Mouse (Mus musculus) hindbrain, embryonic 11.5 days (tissue): Measurements from ENCODE around the gene Sulf2. TPM values are rescaled to one million over a fixed set of nuclear protein-coding genes. Genes with fewer than 3 reads are reported as not detected.
A peak's percentile ranks its signal among the peaks of the same experiment; 100 is the strongest.

Experiments
- ATAC-seq: fragments of 200-750 bp; cut with Nextera tagmentation; 2 replicates; pipeline ENCODE4 v1.8.0; 2017; ENCODE audit warnings: mild to moderate bottlenecking, moderate TSS enrichment, moderate library complexity; ENCODE audit not compliant: low FRiP score
- DNase-seq: peaks from one replicate; pipeline ENCODE4 v3.0.0-alpha.2; 2015; ENCODE audit warnings: low spot score
- H3K27ac ChIP-seq: fragments of 300-500 bp; sonication (generic); 2 replicates; pipeline ENCODE4 v1.5.1; 2014; ENCODE audit warnings: mild to moderate bottlenecking, low read depth, low read length
- H3K27me3 ChIP-seq: fragments of 300-500 bp; sonication (generic); 2 replicates; pipeline ENCODE4 v1.6.1; 2014; ENCODE audit warnings: mild to moderate bottlenecking, low read length, moderate library complexity, mixed read lengths; ENCODE audit not compliant: control insufficient read depth, insufficient read depth
- H3K36me3 ChIP-seq: fragments of 300-500 bp; sonication (generic); 2 replicates; pipeline ENCODE4 v1.6.1; 2014; ENCODE audit warnings: mild to moderate bottlenecking, low read length, moderate library complexity, mixed read lengths; ENCODE audit not compliant: control insufficient read depth, insufficient read depth
- H3K4me1 ChIP-seq: fragments of 300-500 bp; sonication (generic); replicated peaks from 2 replicates; pipeline ENCODE4 v1.6.1; 2014; ENCODE audit warnings: low read length, mixed read lengths; ENCODE audit not compliant: control insufficient read depth, insufficient read depth
- H3K4me2 ChIP-seq: fragments of 300-500 bp; sonication (generic); replicated peaks from 2 replicates; pipeline ENCODE4 v1.6.1; 2014; ENCODE audit warnings: mild to moderate bottlenecking, low read depth, low read length
- H3K4me3 ChIP-seq: fragments of 300-500 bp; sonication (generic); 2 replicates; pipeline ENCODE4 v1.5.1; 2014; ENCODE audit warnings: low read depth, low read length
- H3K9ac ChIP-seq: fragments of 300-500 bp; sonication (generic); 2 replicates; pipeline ENCODE4 v1.6.1; 2014; ENCODE audit warnings: low read depth, low read length
- H3K9me3 ChIP-seq: fragments of 300-500 bp; sonication (generic); 2 replicates; pipeline ENCODE4 v1.6.1; 2016; ENCODE audit warnings: low read length; ENCODE audit not compliant: control insufficient read depth
- WGBS: fragments of 180-500 bp; shearing (Covaris S2); extraction: QIAGEN DNeasy Blood & Tissue Kit; methylation state at CpG from one replicate; pipeline ENCODE4 v1.1.7; 2014; 5-methylcytosine and 5-hydroxymethylcytosine counted together
- polyA plus RNA-seq: library from polyadenylated mRNA; unstranded; fragments of >200 nt; fragmentation: Nextera tagmentation; extraction: Ambion mirVana; gene quantifications from 2 replicates; pipeline ENCODE4 v1.2.1, GENCODE M21; 2014

Sulf2 gene
- polyA plus RNA-seq, 1 experiment from 2014 or later = 115 TPM

DNA sequence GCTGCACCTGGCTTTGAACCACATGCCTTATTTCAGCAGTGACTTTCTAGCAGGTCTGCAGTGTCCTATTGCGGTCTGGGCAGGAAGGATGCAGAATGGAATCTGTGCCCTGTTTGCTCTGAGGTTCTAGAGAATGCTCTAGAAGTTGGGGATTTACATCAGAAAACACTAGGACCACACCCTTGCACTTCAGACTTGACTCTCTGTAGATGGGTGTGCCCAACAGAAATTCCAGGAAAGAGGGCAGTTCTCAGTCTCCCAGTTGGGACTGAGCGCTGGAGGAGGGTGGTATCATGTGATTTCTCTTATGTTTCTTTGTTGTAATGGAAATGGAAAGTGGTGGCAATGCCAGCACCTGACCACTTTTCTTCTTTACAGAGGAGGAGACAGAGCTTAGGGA lies 1.7 kb upstream of the Sulf2 start:
- Histone ChIP-seq H3K27ac (no peak overlapping the region), H3K4me1 (peaks cover 12% of the 10 kb centered on the region), H3K4me2 (no peak overlapping the region), H3K4me3 (no peak overlapping the region), H3K9me3 (no peaks in the 10 kb centered on the region), H3K9ac (no peak overlapping the region), H3K36me3 (no peaks in the 10 kb centered on the region), H3K27me3 (peaks cover 12% of the 10 kb centered on the region)
- DNase-seq (no peak), ATAC-seq (no peak)
- WGBS = 92% methylated on average over 2 of the region's 2 CpGs

DNA sequence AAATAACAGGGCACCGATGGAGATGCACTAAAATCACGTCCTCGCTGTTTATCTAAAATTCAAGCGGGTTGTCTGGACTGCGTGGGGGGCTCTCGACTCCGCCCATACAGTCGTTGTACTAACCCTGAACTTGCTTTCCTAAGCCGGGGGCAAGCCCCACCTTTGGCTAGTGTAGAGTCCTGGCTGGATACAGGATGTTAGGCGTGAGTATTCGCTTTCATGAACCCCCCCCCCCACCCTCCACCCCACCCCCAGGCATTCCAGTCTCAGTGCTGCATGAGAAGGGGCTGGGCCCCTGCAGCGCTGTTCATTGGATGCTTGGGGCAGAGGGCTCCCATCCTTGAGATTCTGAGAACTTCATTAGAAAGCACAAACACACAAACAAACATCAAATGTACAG lies 659 bp upstream of the Sulf2 start:
- Histone ChIP-seq H3K4me1 (peaks cover 16% of the 10 kb centered on the region), H3K4me3 (no peak overlapping the region), H3K27me3 (peaks cover 12% of the 10 kb centered on the region), H3K36me3 (no peaks in the 10 kb centered on the region), H3K4me2 (peak overlapping the region; percentile 92), H3K27ac (peak overlapping the region; percentile 86; the same call in 1 of the 2 replicates), H3K9me3 (no peaks in the 10 kb centered on the region), H3K9ac (no peak overlapping the region; the same call in 1 of the 2 replicates)
- no peak for ATAC-seq
- WGBS = 9% methylated on average over 12 of the region's 12 CpGs
- no peak for DNase-seq

DNA sequence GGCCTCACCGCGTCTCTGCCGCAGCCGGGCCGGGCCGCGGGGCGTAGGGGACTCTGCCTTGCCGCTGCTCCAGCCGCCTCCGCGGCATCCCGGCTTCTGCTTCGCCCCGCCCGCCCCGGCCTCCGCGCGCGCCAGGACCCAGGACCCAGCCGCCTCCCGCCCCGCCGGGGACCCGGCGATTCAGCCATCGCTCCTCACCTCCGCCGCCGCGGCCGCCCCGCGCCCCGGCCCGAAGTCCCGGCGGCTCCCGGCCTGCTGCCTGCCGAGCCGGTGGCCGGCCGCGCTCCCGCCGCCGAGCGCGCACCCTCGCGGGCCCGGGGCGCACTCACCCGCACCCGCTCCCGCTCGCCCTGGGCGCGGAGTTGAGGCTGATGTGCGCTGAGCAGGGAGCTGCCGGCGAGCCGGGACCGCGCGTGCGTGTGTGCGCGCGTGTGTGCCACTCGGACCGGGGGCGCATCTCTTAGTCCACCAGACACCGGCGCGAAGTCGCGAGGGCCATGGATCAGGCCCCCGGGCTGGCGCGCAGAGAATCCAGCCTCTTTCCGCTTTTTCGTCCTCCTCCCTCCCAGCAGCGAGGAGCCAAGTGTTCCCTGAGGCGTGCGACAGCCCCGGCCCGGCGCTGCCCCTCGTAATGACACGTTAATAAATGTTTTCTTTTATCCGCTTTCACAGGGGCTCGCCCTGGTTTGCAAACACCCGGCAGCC lies 562 bp downstream of the Sulf2 start:
- ATAC-seq (peak; percentile 66), DNase-seq (peak; percentile 85)
- WGBS = under 1% methylated on average over 69 of the region's 95 CpGs
- Histone ChIP-seq H3K4me1 (peaks cover 16% of the 10 kb centered on the region), H3K36me3 (no peaks in the 10 kb centered on the region), H3K9ac (peak overlapping the region; percentile 90), H3K4me2 (peak overlapping the region; percentile 92), H3K27me3 (peaks cover 12% of the 10 kb centered on the region), H3K27ac (peak overlapping the region; percentile 86), H3K4me3 (peak overlapping the region; percentile 70), H3K9me3 (no peaks in the 10 kb centered on the region)

DNA sequence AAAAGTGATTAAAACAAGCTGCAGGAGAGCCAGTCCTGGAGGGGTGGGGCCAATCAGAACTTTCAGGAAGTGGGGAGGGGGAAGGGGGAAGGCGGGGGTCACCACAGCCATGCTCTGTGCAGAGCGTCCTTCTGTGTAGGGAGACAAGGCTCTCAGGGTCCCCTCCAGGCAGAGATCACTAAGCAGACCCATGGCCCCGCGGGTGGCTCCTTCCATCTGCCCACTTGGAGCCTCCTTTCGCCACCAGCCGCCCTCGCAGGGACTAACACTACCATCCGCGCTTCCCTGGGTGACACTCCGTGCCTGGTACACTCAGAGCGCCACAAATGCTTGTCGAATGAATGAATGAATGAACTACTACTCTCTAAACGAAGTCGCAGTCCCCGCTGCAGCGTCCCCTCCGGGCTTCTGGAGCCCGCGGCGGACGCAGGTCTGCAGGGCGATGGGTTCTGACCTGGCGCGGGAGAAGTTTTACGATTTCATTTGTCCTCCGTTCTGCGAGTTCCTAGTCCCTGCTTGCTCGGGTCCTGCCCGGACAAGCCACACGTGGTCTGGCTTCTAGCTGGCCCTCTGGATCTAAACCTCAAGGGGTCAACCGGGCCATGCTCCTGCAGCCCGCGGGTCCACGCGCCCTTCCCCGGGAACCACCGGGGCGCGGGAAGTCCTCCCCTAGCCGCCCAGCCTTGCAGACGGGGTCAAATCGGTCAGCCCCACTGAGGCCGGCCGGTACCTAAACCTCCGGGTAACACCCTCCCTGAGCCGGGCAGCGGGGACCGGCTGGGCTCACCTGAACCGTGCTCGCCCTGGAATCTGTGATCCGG lies 1.4 kb downstream of the Sulf2 start:
- Histone ChIP-seq H3K4me3 (peak overlapping the region; percentile 70), H3K9ac (peak overlapping the region; percentile 90), H3K27ac (peak overlapping the region; percentile 86), H3K36me3 (no peaks in the 10 kb centered on the region), H3K9me3 (no peaks in the 10 kb centered on the region), H3K4me2 (peak overlapping the region; percentile 92), H3K27me3 (peaks cover 12% of the 10 kb centered on the region), H3K4me1 (peaks cover 19% of the 10 kb centered on the region)
- ATAC-seq (peak; percentile 28; the same call in 1 of the 2 replicates), DNase-seq (peak; percentile 68)
- under 1% methylated on average over 50 of the region's 51 CpGs for WGBS

DNA sequence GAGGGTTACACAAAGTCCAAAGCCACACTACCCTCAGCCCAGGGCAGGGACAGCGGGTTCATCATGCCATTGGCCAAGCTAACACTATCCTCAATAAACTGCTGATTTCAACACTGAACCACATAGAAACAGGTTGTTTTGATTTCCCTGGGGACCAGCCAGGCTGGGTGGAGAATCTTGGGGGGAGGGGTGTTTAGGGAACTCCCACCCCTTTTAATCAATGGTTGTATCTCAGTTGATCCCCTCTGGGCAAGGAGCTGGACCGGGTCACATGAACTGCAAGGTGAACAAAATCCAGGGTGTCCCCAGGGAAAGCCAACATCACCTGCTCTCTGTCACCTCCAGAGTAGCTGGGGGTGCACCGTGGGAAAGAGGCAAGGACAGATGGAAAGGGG lies 2.1 kb downstream of the Sulf2 start:
- H3K4me3 ChIP-seq = peak overlapping the region; percentile 70
- peak overlapping the region; percentile 92 for H3K4me2 ChIP-seq
- H3K9ac ChIP-seq = no peak overlapping the region; the same call in 1 of the 2 replicates
- peak; percentile 48 for DNase-seq
- peaks cover 19% of the 10 kb centered on the region for H3K4me1 ChIP-seq
- 28% methylated on average over 3 of the region's 3 CpGs for WGBS
- peaks cover 12% of the 10 kb centered on the region for H3K27me3 ChIP-seq
- no peak overlapping the region for H3K27ac ChIP-seq
- H3K9me3 ChIP-seq = no peaks in the 10 kb centered on the region
- ATAC-seq = no peak
- no peaks in the 10 kb centered on the region for H3K36me3 ChIP-seq

DNA sequence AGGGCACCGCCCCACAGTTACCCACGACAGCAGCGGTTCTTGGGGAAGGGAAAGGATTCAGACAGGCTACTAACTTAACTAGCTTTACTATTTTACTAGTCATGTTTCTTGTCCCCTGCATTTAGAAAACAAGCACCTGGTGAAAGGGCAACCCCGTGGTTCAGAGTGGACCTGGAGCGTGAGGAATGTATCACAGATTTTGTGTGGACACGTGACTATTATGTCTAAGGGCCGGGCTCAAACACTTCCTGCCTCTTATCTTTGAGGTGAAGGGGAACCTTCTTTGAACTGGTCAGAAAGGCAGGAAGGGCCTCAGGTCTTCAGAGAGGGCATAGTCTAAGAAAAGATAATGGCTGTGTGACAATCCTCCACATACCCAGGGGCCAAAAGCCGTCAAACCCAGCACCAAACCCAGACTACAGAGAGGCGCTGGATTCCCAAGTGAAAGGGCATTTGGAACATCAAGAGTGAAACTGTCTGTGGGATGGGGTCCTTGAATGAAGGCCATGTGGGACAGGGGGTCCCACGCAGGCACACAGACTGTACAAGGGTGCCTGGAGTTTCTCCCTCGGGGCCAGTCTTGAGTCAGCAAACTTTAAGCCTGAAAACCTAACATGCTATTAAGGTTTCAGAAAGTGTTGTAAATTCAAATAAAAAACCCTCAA lies 2.6 kb downstream of the Sulf2 start:
- no peak overlapping the region for H3K27ac ChIP-seq
- H3K4me1 ChIP-seq = peaks cover 19% of the 10 kb centered on the region
- WGBS = 65% methylated on average over 11 of the region's 11 CpGs
- DNase-seq (peak; percentile 30), ATAC-seq (no peak)
- peaks cover 12% of the 10 kb centered on the region for H3K27me3 ChIP-seq
- no peaks in the 10 kb centered on the region for H3K36me3 ChIP-seq
- peak overlapping the region; percentile 92 for H3K4me2 ChIP-seq
- no peaks in the 10 kb centered on the region for H3K9me3 ChIP-seq
- H3K4me3 ChIP-seq = peak overlapping the region; percentile 70; the same call in 1 of the 2 replicates
- H3K9ac ChIP-seq = peak overlapping the region; percentile 19; the same call in 1 of the 2 replicates

DNA sequence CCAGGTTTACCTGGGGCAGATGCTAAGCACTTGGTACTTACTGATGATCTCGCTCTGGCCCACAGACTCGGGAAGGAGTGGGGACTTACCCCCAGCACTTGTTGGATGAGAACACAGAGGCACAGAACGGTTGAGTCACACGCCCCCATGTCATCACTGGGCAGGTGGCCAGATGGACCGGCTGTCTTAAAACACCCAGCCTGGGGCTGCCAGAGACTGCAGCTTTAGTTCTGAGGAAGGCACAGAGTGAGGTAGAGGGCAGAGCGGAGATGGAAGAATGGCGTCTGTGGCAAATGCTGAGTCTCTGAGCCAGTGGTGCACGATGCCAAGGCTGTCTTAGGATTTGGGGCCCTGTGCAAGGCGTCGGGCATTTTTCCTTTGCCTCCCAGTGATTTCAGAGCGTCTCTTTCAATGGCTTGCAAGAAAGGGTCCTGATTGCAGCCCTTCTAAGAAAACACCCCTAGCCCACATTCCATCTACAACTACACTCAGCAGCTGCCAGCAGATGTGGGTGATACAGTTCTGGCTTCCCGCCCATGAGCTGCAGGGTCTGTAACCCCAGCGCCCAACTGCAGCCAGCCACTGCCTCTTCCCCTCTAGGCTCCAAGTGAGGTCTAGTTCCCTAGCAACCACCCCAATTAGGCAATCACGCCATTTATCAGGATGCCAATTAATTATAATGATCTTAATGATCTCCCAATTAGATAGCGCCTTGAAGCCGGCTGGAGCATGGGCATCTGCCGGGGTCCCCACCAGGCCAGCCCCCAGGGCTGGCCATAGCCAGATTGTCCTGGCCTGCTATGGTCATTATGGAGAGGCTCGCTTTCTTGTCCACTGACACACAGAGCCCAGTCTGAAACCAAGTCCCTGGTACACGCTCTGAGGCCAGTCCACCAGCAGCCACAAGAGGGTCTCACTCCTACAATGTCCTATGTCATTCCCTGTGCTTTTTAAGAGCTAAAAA lies 3.7 kb downstream of the Sulf2 start:
- 0 out of 2 replicates have a peak overlapping the region, but pooled peaks have one; percentile 6 for H3K4me2 ChIP-seq
- H3K27ac ChIP-seq = no peak overlapping the region
- WGBS = 61% methylated on average over 19 of the region's 19 CpGs
- no peak overlapping the region for H3K4me3 ChIP-seq
- peak; percentile 33 for DNase-seq
- ATAC-seq = no peak
- no peak overlapping the region for H3K9ac ChIP-seq
- H3K27me3 ChIP-seq = peaks cover 5% of the 10 kb centered on the region; the same call in 1 of the 2 replicates
- no peaks in the 10 kb centered on the region for H3K36me3 ChIP-seq
- peaks cover 19% of the 10 kb centered on the region for H3K4me1 ChIP-seq
- no peaks in the 10 kb centered on the region for H3K9me3 ChIP-seq

DNA sequence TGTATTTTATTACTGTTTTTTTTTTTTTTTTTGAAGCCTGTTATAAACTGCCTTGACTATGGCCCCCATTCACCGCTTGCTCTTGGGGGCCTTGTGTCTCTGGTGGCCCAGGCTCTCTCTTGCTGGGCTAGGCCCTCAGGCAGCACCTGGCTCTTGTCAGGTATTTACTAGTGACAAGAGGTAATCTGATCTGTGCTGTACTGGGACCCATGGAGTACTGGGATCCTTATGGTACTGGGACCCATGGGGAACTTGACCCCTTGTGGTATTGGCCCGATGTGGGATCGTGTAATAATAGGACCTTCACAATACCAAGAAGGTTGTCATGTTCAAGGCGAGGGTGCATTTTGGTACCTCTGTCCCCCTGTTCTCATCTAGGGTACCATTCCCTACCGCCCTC lies 4.9 kb downstream of the Sulf2 start:
- WGBS = 96% methylated on average over 5 of the region's 5 CpGs
- Histone ChIP-seq H3K36me3 (no peaks in the 10 kb centered on the region), H3K9ac (no peak overlapping the region), H3K4me1 (peaks cover 16% of the 10 kb centered on the region), H3K9me3 (no peaks in the 10 kb centered on the region), H3K4me3 (no peak overlapping the region), H3K27ac (no peak overlapping the region), H3K4me2 (no peak overlapping the region), H3K27me3 (0 out of 2 replicates have a peak, but pooled peaks cover 4% of the 10 kb centered on the region)
- no peak for ATAC-seq
- DNase-seq = no peak
